Mouse (Mus musculus): ENCODE results near the gene Klhl28.

The Klhl28 gene

GRCm38 (mm10) chr12:64965124-64966026 lies at the start of gene Klhl28, which contains the start of gene Togaram1:
Klhl28 (minus strand) TSS chr12:64965534.
Togaram1 (plus strand) TSS chr12:64965804.
- DNase-seq = peak; percentile 100

GRCm38 (mm10) chr12:65007725-65008124 lies 42.4 kb upstream of the Klhl28 start:
- no peak for DNase-seq

GRCm38 (mm10) chr12:64977518-64977917 lies 12.2 kb upstream of the Klhl28 start:
- no peak for DNase-seq

DNA sequence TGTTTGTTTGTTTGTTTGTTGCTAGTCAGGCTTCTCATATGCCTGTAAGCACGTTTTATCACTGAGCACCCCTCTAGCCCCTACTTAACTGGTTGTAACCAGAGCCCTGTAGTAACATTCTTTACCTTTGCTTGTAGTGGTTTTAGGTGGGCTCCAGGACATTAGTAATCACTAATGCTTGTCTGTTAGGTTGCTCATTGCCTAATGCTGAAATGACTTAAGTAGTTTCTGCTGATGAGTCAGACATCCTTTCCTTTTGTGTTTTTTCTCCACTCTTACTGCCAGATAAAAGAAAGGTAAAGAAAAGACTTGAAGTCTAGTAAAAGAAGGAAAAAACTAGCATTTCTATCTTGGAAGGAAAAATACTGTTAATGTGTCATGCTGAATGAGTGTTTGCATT lies 10.9 kb upstream of the Klhl28 start:
- no peak for DNase-seq

GRCm38 (mm10) chr12:64975558-64975957 lies 10.2 kb upstream of the Klhl28 start:
- DNase-seq = no peak

- DNase-seq = no peak
These were observed 6.7 kb upstream of the Klhl28 start for GRCm38 (mm10) chr12:64972063-64972462.

DNA sequence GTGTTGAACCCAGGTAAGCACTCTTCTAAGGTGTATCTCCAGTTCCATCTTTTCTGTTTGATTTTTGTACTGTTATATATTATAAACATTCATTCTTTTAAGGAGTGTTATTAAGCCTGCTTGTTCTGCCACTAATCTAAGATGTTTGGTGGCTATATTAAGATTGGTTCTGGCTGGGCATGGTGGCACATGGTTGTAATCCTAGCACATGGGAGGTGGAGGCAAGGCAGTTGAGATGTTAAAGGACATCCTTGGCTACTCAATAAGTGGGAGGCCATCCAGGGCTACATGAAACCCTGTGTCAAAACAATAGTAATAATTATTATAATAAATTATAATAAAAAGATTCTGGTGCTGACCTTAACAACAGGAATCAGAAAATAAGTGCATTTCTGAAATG lies 6.1 kb upstream of the Klhl28 start:
- no peak for DNase-seq

DNA sequence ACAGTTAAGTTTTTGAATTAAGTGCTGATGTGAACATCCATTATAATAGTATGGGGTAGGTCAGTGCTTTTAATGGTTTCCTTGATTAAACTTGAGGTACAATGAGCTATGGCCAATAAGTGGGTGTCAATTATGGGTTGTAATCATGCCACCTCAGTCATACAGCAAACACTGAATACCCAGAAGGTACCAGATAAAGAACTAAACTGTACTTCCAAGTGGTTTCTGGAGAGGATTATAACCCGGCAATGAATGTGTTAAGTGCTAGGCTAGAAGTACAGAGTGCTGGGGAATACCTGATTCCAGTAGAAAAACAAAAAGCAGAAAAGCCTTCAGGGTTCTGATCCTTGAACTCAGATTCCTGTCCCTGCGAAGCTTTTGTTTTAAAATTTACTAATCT lies 2.7 kb upstream of the Klhl28 start:
- DNase-seq = no peak

DNA sequence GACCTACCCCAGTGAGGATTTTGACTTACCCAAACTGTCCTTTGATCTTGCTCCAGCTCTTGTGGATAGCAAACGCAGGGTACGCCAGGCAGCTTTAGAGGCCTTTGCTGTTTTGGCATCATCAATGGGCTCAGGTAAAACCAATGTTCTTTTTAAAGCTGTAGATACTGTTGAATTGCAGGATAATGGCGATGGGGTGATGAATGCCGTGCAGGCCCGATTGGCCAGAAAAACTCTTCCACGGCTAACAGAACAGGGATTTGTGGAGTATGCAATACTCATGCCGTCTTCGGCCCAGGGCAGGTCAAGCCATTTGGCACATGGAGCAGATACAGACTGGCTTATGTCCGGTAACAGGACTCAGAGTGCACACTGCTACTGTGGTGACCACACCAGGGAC lies 2.1 kb upstream of the Klhl28 start:
- peak; percentile 38 for DNase-seq

GRCm38 (mm10) chr12:64966652-64967435 lies 1.5 kb upstream of the Klhl28 start:
- DNase-seq = no peak

DNA sequence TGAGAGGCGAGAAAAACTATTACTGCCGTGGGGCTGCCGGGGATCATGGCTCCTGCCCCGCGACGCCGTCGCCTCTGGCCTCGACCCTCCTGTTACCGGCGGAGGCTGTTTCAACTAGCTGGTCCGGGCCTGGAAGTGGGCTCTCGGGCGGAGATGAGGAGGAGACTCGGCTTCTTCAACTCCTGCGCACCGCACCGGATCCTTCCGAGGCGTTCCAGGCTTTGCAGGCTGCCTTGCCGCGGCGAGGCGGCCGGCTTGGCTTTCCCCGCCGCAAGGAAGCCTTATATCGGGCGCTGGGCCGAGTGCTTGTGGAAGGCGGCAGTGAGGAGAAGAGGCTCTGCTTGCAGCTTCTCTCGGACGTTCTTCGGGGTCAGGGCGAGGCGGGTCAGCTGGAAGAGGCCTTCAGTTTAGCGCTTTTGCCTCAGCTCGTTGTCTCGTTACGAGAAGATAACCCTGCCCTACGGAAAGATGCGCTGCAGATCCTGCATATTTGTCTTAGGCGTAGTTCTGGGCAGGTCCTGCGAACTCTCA lies 832 bp upstream of the Klhl28 start:
- DNase-seq = no peak

- DNase-seq = no peak
These were observed 774 bp downstream of the Klhl28 start for GRCm38 (mm10) chr12:64964560-64964959.

DNA sequence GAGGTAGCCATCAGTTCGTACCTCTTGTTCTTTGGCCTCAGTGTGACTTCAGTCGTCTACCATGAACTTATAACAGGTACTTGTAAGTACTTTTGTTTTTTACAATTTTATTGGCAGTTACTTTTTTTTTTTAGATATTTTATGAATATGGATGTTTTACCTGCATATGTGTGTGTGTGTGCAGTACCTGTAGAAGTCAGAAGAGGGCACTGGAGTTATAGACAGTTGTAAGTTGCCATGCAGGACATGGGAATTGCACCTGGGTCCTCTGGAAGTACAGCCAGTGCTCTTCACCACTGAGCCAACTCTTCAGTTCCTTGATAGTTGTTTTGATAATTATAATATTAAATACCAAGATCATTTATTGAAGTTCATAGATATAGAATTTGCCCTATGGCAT lies 27.8 kb downstream of the Klhl28 start:
- peak; percentile 60 for DNase-seq

DNA sequence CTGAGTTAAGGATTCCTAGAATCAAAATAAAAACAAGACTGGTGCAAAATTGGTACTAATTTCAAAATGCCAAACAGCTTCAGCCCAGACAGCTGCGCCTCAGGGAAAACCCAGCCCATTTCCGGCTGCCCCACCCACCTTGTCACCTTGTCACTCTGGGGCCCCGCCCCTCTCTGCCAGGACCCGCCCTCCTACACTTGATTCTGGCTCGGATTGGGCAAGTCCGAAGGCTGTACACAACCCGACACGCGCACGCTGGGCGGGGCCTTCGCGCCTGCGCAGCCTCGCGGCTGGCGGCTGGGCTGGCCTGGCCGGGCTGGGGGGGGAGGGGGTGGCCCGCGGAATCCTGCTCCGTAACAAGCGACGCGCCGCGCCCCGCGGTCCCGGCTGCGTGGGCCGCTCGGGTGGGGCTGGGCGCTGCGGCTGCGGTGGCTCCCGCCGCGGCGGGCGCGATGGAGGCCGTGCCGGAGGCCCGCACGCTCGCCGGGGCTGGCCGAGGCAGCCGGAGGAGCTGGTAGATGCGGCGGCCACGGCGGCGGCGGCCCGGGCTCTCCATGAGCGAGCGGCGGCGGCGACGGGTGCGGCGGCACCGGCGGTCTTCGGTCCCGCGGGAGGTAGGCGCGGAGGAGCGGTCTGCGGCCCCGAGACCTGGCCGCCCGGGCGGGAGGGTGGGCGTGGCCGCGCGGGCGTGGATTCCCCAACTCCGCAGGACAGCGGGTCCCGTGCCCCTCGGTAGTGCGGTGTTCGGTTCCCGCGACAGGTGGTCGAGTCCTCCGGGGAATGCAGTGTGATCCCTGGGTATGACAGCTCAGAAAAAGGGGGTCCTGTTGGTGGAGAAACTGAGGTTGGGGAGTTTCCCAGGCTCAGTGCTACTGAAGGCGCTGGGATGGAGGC lies 47.5 kb downstream of the Klhl28 start, which contains the start of gene Gm527:
Gene Gm527, plus strand, starts transcription at position 329 of the 894 bp plus-strand sequence.
- DNase-seq = peak; percentile 97

- no peak for DNase-seq
These were observed 48.6 kb downstream of the Klhl28 start for GRCm38 (mm10) chr12:64916735-64917134.

DNA sequence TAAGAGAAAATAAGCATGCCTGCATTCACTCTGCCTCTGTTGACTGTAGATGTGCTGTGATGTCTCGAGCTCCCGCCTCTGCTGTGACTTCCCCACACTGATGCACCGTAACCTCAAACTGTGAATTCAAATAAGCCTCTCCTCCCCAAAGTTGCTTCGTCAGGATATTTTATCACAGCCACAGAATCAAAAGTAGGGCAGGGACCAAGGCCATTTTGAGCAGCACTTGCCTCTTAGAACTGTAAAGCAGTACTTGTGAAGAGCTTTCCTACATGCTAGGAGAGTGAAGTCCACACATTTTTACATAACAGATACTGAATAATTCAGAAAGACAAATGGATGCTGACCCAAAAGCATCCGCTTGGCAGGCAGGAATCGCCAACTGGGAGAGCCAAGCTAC lies 52.3 kb downstream of the Klhl28 start:
- no peak for DNase-seq

DNA sequence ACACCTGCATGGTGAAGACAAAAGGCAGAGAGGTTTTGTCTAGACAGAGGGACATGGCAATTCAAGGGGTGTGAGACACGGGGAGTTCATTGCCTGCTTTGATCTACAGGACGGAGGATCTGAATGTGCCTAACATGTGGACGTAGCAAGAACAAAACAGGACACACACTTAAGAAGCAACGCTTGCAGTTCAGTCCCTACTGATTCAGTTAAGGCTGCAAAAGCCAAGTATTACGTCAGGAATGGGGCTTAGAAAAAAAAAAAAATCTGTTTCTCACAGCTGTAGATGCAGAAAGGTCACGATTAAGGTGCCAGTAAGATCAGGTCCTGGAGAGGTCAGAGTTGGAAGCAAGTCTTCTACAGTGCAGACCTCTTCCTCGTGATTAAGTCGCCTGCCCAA lies 62.1 kb downstream of the Klhl28 start:
- DNase-seq = no peak

- DNase-seq = no peak
These were observed 62.8 kb downstream of the Klhl28 start for GRCm38 (mm10) chr12:64902506-64902905.

DNA sequence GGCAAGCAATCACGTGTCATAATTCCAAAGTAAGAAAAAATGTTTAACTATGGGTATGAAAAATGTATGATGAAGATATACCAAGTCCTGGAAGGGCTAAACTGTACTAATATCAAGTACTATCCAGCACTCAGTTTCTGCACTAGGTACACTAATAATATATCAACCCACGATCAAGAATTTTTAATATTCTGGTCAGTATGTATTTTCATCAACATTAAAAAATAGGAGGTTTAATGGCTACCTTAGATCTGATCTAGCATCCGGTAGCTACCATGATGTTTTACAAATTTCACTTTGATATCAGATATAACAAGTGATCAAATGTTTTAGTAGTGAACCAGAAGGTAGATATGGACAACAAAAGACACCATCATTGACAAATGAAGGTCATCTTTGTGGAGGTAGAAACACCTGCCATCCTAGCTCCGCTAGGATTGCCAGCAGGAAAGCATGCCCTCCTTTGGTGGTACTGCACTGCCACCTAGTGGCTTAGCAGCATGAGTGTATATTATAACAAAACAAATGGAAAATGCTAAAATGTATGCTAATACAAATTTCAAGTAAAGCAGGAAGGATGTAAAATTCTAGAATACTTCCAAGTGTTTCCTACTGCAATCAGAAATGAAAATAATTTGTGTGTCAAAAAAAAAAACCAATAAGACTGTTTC lies 68.1 kb downstream of the Klhl28 start:
- peak; percentile 38 for DNase-seq
